Mouse (Mus musculus): Measurements from ENCODE around the gene Uimc1.
A peak's percentile ranks its signal among the peaks of the same experiment; 100 is the strongest.

The Uimc1 gene

DNA sequence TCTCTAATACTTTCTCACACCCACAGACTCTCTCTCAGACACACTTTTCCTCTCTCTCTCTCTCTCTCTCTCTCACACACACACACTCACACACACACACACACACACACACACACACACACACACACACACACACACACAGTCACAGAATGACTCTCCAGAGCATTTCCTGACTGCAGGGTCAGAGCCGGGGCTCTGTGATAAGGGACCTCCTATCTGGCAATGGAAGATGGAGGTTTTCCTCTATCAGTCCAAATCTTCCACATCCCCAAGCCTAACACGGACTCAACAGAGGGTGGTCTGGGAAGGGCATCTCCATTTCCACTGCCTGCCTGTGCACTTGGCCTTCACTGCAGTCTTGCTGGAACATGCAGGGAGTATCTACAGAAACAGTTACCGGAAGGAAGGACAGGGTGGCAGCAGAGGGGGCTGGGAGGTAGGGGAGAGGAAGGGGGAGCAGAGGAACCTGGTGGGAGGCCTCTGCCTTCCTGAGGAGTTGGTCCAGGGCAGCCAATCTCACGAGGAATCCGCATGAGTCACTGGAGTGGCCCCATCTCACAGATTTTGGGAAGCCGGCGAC lies 111.8 kb downstream of the Uimc1 start:
- DNase-seq: no peak

DNA sequence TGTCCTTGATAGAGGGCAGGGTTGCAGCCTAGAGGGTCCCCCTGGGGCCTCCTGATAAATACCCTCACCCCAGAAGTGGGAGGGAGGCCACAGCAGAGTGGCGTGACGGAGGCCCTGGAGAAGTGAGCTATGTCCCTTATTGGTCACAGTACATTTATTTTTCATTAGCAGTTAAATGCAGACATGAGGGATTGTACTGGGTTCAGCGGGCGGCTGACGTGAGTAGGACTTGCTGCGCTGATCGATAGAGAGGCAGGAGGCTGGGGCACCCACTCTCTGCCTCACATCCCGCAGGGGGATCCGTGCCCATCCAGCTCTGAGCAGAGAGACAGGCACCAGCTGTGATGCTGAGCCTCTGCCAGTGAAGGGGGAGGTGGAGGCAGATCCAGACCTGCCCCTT lies 112.7 kb downstream of the Uimc1 start:
- peak; percentile 50 for DNase-seq

DNA sequence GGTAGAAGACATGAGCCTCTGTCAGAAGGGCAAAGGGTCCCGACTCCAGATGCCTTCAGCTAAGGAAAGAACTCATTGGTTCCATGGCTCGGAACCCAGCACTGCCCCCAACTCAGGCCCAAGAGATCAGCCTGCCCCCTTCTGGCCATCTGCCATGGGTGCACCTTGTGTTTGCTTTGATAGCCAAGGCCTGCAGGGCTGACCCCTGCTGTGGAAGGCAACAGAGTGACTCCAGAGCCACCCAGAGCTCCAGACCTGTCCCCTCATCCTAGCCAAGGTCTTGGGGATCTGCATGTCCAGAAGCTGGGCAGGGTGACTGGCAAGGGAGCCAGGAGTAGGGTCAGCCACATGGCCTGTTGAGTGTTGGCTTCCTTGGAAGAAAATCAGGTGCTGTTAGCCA lies 116.5 kb downstream of the Uimc1 start:
- DNase-seq: no peak

DNA sequence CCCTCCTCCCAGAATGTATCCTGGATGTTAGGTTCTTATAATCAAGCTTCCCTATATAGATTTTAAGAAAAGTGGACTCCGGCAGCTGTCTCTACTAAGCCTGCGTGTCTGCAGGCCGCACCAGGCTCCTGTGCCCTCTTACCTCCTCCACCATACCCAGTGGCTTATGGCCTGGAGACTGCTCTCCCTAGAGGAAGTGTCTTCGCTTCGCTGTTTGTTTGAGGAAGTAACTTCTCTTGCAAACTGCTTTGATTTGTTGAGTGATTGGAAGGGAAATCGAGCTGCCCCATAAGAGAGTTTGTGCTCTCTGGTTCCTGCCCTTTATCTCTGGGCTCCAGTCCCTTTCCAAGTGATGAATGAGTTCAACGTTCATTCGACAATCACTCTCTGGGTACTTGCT lies 117.1 kb downstream of the Uimc1 start:
- DNase-seq: no peak

DNA sequence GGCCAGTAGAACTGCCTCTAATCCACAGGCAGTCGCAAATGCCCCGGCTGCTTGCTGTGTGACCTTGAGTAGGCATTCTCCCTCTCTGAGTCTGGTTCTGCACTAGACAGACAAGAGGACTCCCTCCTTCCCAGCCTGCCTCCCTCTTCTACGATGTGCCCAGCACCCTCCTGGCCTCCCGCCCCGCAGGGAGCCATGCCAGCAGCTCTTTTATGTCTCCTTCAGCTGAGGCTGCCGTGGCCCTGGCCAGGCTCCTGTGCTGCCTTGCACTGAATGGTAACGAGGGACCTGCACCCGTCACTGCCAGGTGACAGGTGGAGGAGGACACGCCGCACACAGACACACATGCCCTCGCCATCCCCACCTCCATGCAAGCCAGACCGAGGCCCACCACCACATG lies 119.1 kb downstream of the Uimc1 start:
- DNase-seq: peak; percentile 37

DNA sequence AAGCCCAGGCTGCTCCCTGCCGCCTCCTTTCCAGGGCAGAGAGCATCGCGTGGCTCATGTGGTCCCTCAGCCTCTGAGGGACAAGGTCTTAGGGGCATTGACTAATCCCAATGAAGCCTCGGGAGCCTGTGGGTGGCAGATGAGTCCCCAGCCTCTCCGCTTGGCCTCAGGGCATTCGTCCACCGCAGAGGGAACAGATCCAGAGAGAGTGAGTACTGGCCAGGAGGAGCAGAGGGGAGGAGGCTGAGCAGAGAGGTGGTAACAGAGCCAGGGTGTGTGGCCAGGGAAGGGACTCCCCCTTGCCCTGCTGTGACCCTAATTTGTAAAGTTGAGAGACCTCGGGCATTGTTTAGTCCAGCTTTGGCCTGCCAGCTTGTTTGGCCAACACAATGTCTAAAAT lies 121.3 kb downstream of the Uimc1 start:
- no peak for DNase-seq

Measured in layer of hippocampus, adult 9-11 months (tissue).